Mouse (Mus musculus) E14TG2a.4 (cell line): Measurements from ENCODE around the gene Wap.

Experiments
- CTCF ChIP-seq: conservative IDR thresholded peaks from 2 replicates; pipeline ENCODE4 v1.5.1; 2014; ENCODE audit warnings: low read length
- POU5F1 ChIP-seq: IDR thresholded peaks from 2 replicates; pipeline ENCODE4 v1.6.1; 2014; ENCODE audit warnings: low read length, borderline replicate concordance

- TF ChIP-seq CTCF: no peak
- TF ChIP-seq POU5F1: no peak
These were observed 38.2 kb upstream of the Wap start for GRCm38 (mm10) chr11:6676641-6677040.
